Mouse (Mus musculus) thymus, adult 2 months (tissue): Measurements from ENCODE around the gene Dgcr6.

Source experiments
- CTCF ChIP-seq: fragments of 200-500 bp; IDR thresholded peaks from 2 replicates; pipeline ENCODE4 v1.5.1; 2012; ENCODE audit warnings: mild to moderate bottlenecking, control low read depth, low read length, moderate library complexity, borderline replicate concordance; ENCODE audit not compliant: control insufficient read depth, poor library complexity, insufficient read depth; ENCODE audit errors: extremely low read depth
- POLR2A ChIP-seq: fragments of 200-500 bp; IDR thresholded peaks from 2 replicates; pipeline ENCODE4 v1.6.1; 2012; ENCODE audit warnings: mild to moderate bottlenecking, low read length, control low read depth, moderate library complexity; ENCODE audit not compliant: control insufficient read depth, poor library complexity, insufficient read depth; ENCODE audit errors: extremely low read depth

DNA sequence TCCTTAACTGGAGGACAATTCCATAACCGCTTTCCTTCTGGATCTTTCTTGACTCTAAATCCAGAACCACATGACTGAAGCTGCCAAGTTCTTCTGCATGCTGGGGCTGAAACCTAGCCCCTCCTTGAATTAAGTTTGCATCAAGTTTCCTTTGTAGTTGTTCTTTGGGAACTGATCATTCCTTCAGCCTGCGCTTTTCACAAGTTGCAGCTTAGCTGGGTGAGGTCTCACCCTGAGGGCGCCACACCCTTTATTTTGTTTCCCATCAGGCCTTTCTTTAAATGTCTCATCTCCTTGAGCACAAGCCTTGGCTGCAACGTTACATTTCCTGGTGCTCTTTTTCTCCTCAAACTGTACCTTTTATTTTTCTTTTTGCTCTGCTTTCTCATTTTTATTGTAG is 50.2 kb downstream of the Dgcr6 start:
- TF ChIP-seq CTCF (no peak), POLR2A (no peak)
